Mouse (Mus musculus) megakaryocyte, embryonic 14.5 days (primary cell): ENCODE results near the gene Rab2b. TPM values are rescaled to one million over a fixed set of nuclear protein-coding genes. Genes with fewer than 3 reads are reported as not detected.
"Not testable (repeated sequence)": the region's sequence is repeated elsewhere in the genome, so short reads cannot be mapped to it uniquely, and the experiment has no call there.

Experiments
- H3K27me3 ChIP-seq: replicated peaks from 2 replicates; pipeline ENCODE3; 2012; ENCODE audit warnings: inconsistent platforms
- H3K36me3 ChIP-seq: replicated peaks from 2 replicates; pipeline ENCODE3; 2012; ENCODE audit warnings: low read length, inconsistent platforms, mixed read lengths
- H3K4me1 ChIP-seq: 2 replicates; pipeline ENCODE4 v1.6.1; 2012; ENCODE audit warnings: inconsistent platforms
- H3K4me3 ChIP-seq: replicated peaks from 2 replicates; pipeline ENCODE3; 2012; ENCODE audit warnings: moderate library complexity, mild to moderate bottlenecking, inconsistent platforms
- H3K9me3 ChIP-seq: 2 replicates; pipeline ENCODE4 v1.6.1; 2012; ENCODE audit warnings: inconsistent platforms
- FLI1 ChIP-seq: IDR thresholded peaks from 2 replicates; pipeline ENCODE4 v1.6.1; 2012; ENCODE audit warnings: low read length, inconsistent platforms, mixed read lengths
- GATA1 ChIP-seq: IDR thresholded peaks from 3 replicates; pipeline ENCODE4 v1.6.1; 2012; ENCODE audit warnings: mixed read lengths, low read length, inconsistent platforms, borderline replicate concordance
- polyA plus RNA-seq: library from polyadenylated mRNA; stranded (reverse); fragments of >175 nt; gene quantifications from 2 replicates; pipeline ENCODE4 v1.2.3, GENCODE M21; 2012; ENCODE audit warnings: low replicate concordance; ENCODE audit not compliant: insufficient read depth

Gene Rab2b
- polyA plus RNA-seq, 1 experiment, result 0.45 TPM

- no peaks in the 10 kb centered on the region; the same call in 1 of the 2 replicates for H3K9me3 ChIP-seq
- H3K27me3 ChIP-seq, result peaks cover 55% of the 10 kb centered on the region
- no peaks in the 10 kb centered on the region for H3K36me3 ChIP-seq
- TF ChIP-seq GATA1 (no peak), FLI1 (no peak)
- H3K4me3 ChIP-seq, result no peak overlapping the region
- peaks cover 21% of the 10 kb centered on the region for H3K4me1 ChIP-seq
These were observed 35.4 kb upstream of the Rab2b start for GRCm38 (mm10) chr14:52314808-52315150.

DNA sequence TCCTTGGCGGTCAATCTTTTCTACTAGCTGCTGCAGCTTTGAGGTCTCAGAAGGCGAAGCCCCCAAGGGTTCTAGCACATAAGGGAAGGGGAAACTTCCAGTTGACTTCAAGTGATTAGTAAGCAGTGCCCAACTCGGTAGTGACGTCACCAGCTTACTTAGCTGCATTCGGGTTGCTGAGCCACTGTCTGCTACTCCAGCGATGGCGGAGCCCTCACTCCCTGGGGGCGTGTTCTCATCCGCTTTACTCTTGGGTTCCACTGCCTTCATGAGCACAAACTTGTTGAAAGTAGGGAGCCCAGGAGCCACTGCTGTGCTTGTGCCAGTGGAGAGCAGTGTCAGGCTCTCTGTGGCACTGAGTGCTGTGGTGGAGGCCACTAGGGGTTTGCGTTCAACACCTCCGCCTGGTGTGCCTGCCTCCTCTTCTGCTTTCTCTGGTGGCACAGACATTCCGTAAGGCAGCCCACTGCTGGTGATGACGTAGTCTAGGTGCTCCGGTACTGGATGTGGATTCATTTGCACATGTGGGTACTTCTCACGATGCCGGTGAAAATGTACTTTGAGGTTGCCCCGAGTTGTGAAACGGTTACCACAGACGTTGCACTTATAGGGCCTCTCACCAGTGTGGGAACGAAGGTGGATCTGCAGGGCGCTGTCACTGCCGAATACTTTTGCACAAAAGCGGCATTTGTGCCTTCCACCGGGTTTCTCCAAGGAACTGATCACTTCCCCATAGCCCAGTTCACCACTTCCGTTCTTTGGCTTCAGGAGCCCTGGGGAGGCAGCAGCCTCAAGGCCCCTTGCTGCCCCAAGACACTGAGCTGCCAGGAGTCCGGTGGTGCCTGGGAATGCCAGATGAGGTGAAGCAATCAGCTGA, 34.8 kb upstream of the Rab2b start:
- no peak for TF ChIP-seq GATA1
- TF ChIP-seq FLI1, result no peak
- Histone ChIP-seq H3K36me3 (no peaks in the 10 kb centered on the region), H3K27me3 (peaks cover 53% of the 10 kb centered on the region), H3K9me3 (no peaks in the 10 kb centered on the region; the same call in 1 of the 2 replicates), H3K4me3 (peak overlapping the region; percentile 38), H3K4me1 (peaks cover 21% of the 10 kb centered on the region)

- no peak for TF ChIP-seq GATA1
- Histone ChIP-seq H3K4me1 (peaks cover 24% of the 10 kb centered on the region), H3K27me3 (peaks cover 40% of the 10 kb centered on the region), H3K4me3 (no peak overlapping the region), H3K9me3 (no peaks in the 10 kb centered on the region; the same call in 1 of the 2 replicates), H3K36me3 (no peaks in the 10 kb centered on the region)
These were observed 31.6 kb upstream of the Rab2b start for GRCm38 (mm10) chr14:52310906-52311305.

DNA sequence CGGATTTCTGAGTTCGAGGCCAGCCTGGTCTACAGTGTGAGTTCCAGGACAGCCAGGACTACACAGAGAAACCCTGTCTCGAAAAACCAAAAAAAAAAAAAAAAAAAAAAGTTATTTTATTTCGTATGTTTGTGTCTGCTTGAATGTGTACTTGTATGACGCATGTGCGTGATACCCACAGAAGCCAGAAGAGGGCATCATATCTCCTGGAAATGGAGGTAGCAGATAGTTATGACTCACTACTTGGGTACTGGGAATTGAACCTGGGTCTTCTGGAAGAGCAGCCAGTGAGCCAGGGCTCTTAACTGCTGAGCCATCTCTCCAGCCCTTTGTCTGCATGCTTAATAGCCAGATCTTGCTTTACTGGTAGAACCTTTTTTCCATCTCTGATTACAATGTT, 31.0 kb upstream of the Rab2b start:
- not testable (repeated sequence) for H3K36me3 ChIP-seq

DNA sequence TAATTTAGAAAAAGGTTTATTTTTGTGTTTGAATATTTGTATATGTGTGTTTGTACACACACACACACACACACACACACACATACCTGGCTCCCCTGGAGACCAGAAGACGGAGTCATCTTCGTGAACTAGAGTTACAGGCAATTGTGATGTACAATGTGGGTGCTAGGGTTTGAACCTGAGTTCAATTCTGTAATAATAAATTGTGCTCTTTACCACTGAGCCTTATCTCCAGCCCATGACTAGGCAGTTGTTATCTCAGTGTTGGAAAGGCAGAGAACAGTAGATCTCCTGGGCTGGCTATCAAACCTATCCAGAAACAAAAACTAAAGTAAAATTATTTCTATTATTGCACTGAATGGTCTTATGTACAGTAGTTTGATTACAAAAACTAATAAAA, 26.8 kb upstream of the Rab2b start:
- TF ChIP-seq GATA1 (no peak), FLI1 (no peak)
- Histone ChIP-seq H3K27me3 (no peaks in the 10 kb centered on the region), H3K4me1 (peaks cover 14% of the 10 kb centered on the region), H3K9me3 (no peaks in the 10 kb centered on the region; the same call in 1 of the 2 replicates), H3K4me3 (no peak overlapping the region), H3K36me3 (no peaks in the 10 kb centered on the region)

More for the DNA sequence above, 31.0 kb upstream of the Rab2b start:
- Histone ChIP-seq H3K27me3 (peaks cover 34% of the 10 kb centered on the region), H3K4me1 (peaks cover 19% of the 10 kb centered on the region)
- not testable (repeated sequence) for H3K4me3 ChIP-seq, H3K9me3 ChIP-seq

- peaks cover 8% of the 10 kb centered on the region for H3K36me3 ChIP-seq
- H3K4me1 ChIP-seq, result peaks cover 14% of the 10 kb centered on the region
- peak within 1 kb of the TSS; percentile 95 for H3K4me3 ChIP-seq
- H3K27me3 ChIP-seq, result no peaks in the 10 kb centered on the region
- TF ChIP-seq FLI1, result peak; percentile 87; the same call in 1 of the 2 replicates
- no peak for TF ChIP-seq GATA1
- no peaks in the 10 kb centered on the region for H3K9me3 ChIP-seq
These were observed 25.4 kb upstream of the Rab2b start, which contains the start of gene Mettl3 for GRCm38 (mm10) chr14:52304644-52305271. TSS of gene Mettl3 (minus strand) at chr14:52305128.

DNA sequence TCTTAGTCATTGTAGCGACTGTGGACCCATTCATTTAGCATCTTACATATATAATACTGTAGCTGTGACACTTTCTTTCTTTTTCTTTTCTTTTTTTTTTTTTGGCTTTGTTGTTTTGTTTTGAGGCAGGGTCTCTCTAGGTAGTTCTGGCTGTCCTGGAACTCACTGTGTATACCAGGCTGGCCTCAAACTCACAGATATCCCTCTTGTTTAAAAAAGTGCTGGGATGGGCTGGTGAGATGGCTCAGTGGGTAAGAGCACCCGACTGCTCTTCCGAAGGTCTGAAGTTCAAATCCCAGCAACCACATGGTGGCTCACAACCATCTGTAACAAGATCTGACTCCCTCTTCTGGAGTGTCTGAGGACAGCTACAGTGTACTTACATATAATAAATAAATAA, 24.2 kb upstream of the Rab2b start:
- H3K36me3 ChIP-seq, result peaks cover 20% of the 10 kb centered on the region
- not testable (repeated sequence) for H3K27me3 ChIP-seq, H3K9me3 ChIP-seq, H3K4me3 ChIP-seq
- peaks cover 14% of the 10 kb centered on the region for H3K4me1 ChIP-seq

DNA sequence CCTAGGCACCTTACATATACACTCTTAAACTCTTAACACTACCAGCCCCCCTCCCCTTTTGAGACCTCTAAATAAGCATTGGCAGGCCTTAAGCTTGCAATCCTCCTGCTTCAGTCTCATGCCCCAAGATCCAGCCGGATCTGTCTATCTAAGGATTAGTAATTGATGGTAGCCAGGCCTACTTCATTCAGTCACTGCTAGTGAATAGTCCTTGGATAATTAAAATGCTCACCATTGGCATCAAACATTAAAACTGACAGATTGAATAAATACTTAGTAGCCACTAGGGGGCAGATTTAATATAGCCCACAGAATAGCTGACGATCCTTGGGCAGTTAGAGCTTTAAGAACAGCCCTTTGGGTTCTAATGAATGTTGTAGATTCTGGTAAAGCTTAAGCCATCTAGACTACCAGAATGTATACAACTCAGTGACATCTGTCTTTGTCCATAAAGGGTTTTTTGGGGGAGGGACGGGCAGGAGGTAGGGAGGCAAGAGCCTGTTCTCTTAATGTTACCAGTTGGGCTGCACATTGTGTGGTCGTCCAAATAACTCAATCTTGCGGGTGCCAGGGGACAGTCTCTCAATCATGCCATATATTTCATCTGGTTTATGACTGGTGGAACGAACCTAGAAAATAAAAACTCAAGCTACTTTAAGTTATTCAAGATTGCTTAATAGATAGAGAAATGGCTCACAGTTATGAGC, 16.4 kb upstream of the Rab2b start:
- TF ChIP-seq GATA1, result no peak
- TF ChIP-seq FLI1, result no peak
- no peak overlapping the region for H3K4me3 ChIP-seq
- no peaks in the 10 kb centered on the region for H3K27me3 ChIP-seq
- no peaks in the 10 kb centered on the region for H3K9me3 ChIP-seq
- H3K36me3 ChIP-seq, result peaks cover 94% of the 10 kb centered on the region
- no peaks in the 10 kb centered on the region for H3K4me1 ChIP-seq

GRCm38 (mm10) chr14:52284191-52284590, 4.8 kb upstream of the Rab2b start:
- Histone ChIP-seq H3K27me3 (no peaks in the 10 kb centered on the region), H3K36me3 (peaks cover 62% of the 10 kb centered on the region), H3K4me1 (peaks cover 27% of the 10 kb centered on the region), H3K9me3 (no peaks in the 10 kb centered on the region), H3K4me3 (no peak overlapping the region)
- TF ChIP-seq GATA1 (no peak), FLI1 (no peak)

DNA sequence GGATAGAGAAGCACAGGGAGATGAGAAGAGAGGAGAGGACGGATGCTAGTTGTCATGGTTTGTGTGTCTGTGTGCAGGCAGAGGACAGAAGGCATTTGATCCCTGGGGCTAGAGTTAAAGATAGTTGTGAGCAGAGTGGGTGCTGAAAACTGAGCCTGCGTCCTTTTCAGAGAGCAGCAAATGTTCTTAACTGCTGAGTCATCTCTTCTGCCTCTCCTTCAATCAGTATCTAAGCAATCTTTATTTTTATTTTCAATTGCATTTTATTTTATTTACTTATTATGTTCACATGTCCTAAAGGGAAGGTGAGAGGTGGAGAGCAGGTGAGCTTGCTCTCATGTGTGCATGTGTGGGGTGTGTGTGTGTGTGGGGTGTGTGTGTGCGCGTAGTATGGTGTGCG, 4.3 kb upstream of the Rab2b start:
- no peak for TF ChIP-seq GATA1
- no peak for TF ChIP-seq FLI1
- H3K4me3 ChIP-seq, result peak overlapping the region; percentile 28
- H3K27me3 ChIP-seq, result no peaks in the 10 kb centered on the region
- peaks cover 27% of the 10 kb centered on the region for H3K4me1 ChIP-seq
- no peaks in the 10 kb centered on the region for H3K9me3 ChIP-seq
- H3K36me3 ChIP-seq, result peaks cover 58% of the 10 kb centered on the region
